In the genomic region with DNA sequence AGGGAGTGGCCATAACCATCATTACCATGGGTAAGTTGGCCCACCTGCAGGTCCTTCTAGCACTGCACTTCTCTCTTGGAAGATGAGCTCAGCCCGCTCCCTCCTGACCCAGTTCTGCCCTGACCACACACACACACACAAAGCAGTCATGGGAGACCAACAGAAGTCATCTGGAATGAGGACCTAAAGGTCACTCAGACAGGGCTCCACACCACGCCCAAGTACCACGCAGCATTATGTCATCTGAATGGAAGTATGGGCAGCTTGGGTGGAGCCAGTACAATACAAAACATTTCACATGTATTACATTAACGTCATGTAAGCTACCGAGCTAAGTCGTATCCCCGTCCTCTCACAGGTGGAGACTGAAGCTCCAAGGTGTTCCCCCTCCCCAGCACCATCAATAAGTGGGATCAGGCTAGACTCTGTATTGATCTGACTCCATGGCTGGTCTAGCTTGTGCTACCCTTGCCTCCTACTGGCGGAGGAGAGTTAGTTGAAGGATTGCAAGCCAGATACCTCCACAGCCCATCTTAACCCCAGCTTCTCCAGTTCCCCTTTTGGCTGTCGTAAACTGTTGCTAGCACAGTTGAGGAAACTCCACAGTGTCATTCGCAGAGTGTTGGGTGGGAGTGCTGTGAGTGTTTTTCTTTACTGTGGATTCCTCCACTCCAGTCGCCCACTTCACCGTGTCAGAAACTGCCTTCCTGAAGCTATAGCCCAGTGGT, we compare ENCODE assay signal across 11 mouse cellular contexts. TPM values are rescaled to one million over a fixed set of nuclear protein-coding genes. Genes with fewer than 3 reads are reported as not detected.
DNase-seq lines count a peak whose midpoint lies in the region; ATAC-seq and TF ChIP-seq lines count a peak whose summit lies in the region.
"Had no signal": no experiment of that assay in that cellular context is flagged by ENCODE, and none has a peak within 500 bp of the region (broad histone marks: within the 10 kb centered on the region; RNA-seq: fewer than 3 reads in every experiment).

No protein-coding gene starts in this region.

- no peaks in the 10 kb centered on the region for H3K27me3 ChIP-seq in heart, postnatal 0 days (ENCODE audit: control insufficient read depth, insufficient read depth, low read length)
- H3K27me3 ChIP-seq in limb, embryonic 10.5 days (ENCODE audit: low read depth, poor library complexity, severe bottlenecking), result no peaks in the 10 kb centered on the region

- H3K4me3 ChIP-seq in heart, postnatal 0 days (ENCODE audit: low read depth, low read length), result no peak overlapping the region
- no peak overlapping the region for H3K4me3 ChIP-seq in brown adipose tissue, adult 24 weeks (ENCODE audit: insufficient read depth, low read depth, low read length)
- H3K4me3 ChIP-seq in limb, embryonic 10.5 days, result no peak overlapping the region

- H3K4me2 ChIP-seq in heart, postnatal 0 days (ENCODE audit: low read depth, low read length), result no peak overlapping the region

- no peak for DNase-seq in heart, postnatal 0 days (ENCODE audit: low spot score)
- no peak for DNase-seq in heart, adult 8-10 months (ENCODE audit: low spot score)
- no peak for DNase-seq in limb, embryonic 10.5 days (ENCODE audit: low spot score)
- DNase-seq in urinary bladder, postnatal 14 days (ENCODE audit: low spot score), result no peak
- no peak for DNase-seq in left cerebral cortex, adult 18-20 months (ENCODE audit: low spot score in 2 of 2)
- DNase-seq: kidney, adult 11 months; right cerebral cortex, postnatal 25 days; thymus, adult 18-20 months had no signal

- TF ChIP-seq EP300 in heart, postnatal 0 days (IDR thresholded peaks at IDR 0.05; ENCODE audit: low read depth), result no peak

- no peak for ATAC-seq in heart, postnatal 0 days (ENCODE audit: insufficient read depth, low read depth)
- ATAC-seq in megakaryocyte progenitor cell, adult 5-6 weeks (replicated peaks; ENCODE audit: poor library complexity), result peak; percentile 60
- ATAC-seq: activated CD4-positive, CD25-positive, alpha-beta regulatory T cell, adult 4 months had no signal

- H3K9ac ChIP-seq in heart, postnatal 0 days (replicated peaks; ENCODE audit: low read depth, low read length), result no peak overlapping the region

- peak overlapping the region; percentile 83 for H3K27ac ChIP-seq in heart, postnatal 0 days (ENCODE audit: low read depth)
- peak overlapping the region; percentile 75 for H3K27ac ChIP-seq in brown adipose tissue, adult 24 weeks (replicated peaks; ENCODE audit: low read depth, low read length)
- peak overlapping the region; percentile 59 for H3K27ac ChIP-seq in limb, embryonic 10.5 days

- TF ChIP-seq CTCF in heart, postnatal 0 days (IDR thresholded peaks at IDR 0.05; ENCODE audit: low read depth), result no peak

- WGBS in heart, postnatal 0 days, result 92% methylated on average over 12 of the region's 12 CpGs
- WGBS in limb, embryonic 10.5 days, result 94% methylated on average over 12 of the region's 12 CpGs

- H3K36me3 ChIP-seq in heart, postnatal 0 days (replicated peaks; ENCODE audit: control insufficient read depth, insufficient read depth, low read length), result no peaks in the 10 kb centered on the region
- no peaks in the 10 kb centered on the region for H3K36me3 ChIP-seq in limb, embryonic 10.5 days

- peaks cover 72% of the 10 kb centered on the region for H3K4me1 ChIP-seq in heart, postnatal 0 days (ENCODE audit: control insufficient read depth, insufficient read depth)
- peaks cover 40% of the 10 kb centered on the region for H3K4me1 ChIP-seq in brown adipose tissue, adult 24 weeks (ENCODE audit: control insufficient read depth, insufficient read depth, insufficient read length, low read length)
- peaks cover 52% of the 10 kb centered on the region for H3K4me1 ChIP-seq in limb, embryonic 10.5 days

- no peaks in the 10 kb centered on the region for H3K9me3 ChIP-seq in heart, postnatal 0 days (replicated peaks; ENCODE audit: control insufficient read depth, low read length)
- H3K9me3 ChIP-seq in limb, embryonic 10.5 days (replicated peaks), result no peaks in the 10 kb centered on the region

RNA-seq across cellular contexts. Expression of a gene that starts 19.9 kb away (rescaled TPM):
- total RNA-seq in heart, postnatal 0 days (2014; rRNA removed; ENCODE audit: low replicate concordance), result 29.6 and 38.7 TPM in 2 replicates
- 21.9 and 24.8 TPM in 2 replicates for polyA plus RNA-seq in heart, postnatal 0 days (2015; fragmentation: Nextera tagmentation; extraction: Ambion mirVana)
- 10 to 100 TPM; 15.9 to 18.2 (median 16.5) TPM for total RNA-seq in heart, adult 8-10 months (2022)
- polyA plus RNA-seq in brown adipose tissue, adult 24 weeks (2012; ENCODE audit: insufficient read depth, insufficient read length, missing spikeins), result 8.4 and 9.0 TPM in 2 replicates
- 14.2 and 15.1 TPM in 2 replicates for polyA plus RNA-seq in limb, embryonic 10.5 days (2016; fragmentation: Nextera tagmentation; extraction: Ambion mirVana)
- total RNA-seq in megakaryocyte progenitor cell, adult 5-6 weeks (2015), result 11.2 and 13.4 TPM in 2 replicates
- total RNA-seq in megakaryocyte progenitor cell, adult 5-6 weeks (2017), result 11.9 and 12.3 TPM in 2 replicates
- total RNA-seq in left cerebral cortex, adult 18-20 months (2021), result 10 to 100 TPM; 12.0 to 12.2 TPM

RNA-seq across cellular contexts. Expression of a gene that starts 20.5 kb away (rescaled TPM):
- total RNA-seq in heart, postnatal 0 days (2014; rRNA removed; ENCODE audit: low replicate concordance), result 34.9 and 39.3 TPM in 2 replicates
- 11.5 and 13.1 TPM in 2 replicates for polyA plus RNA-seq in heart, postnatal 0 days (2015; fragmentation: Nextera tagmentation; extraction: Ambion mirVana)
- total RNA-seq in heart, adult 8-10 months (2022), result 10 to 100 TPM; 16.0 to 23.9 (median 20.6) TPM
- 8.6 and 9.6 TPM in 2 replicates for polyA plus RNA-seq in brown adipose tissue, adult 24 weeks (2012; ENCODE audit: insufficient read depth, insufficient read length, missing spikeins)
- 39.9 and 52.5 TPM in 2 replicates for polyA plus RNA-seq in limb, embryonic 10.5 days (2016; fragmentation: Nextera tagmentation; extraction: Ambion mirVana)
- 15.8 and 16.2 TPM in 2 replicates for total RNA-seq in megakaryocyte progenitor cell, adult 5-6 weeks (2015)
- total RNA-seq in megakaryocyte progenitor cell, adult 5-6 weeks (2017), result 25.2 and 43.2 TPM in 2 replicates
- 10 to 100 TPM; 30.9 to 32.3 TPM for total RNA-seq in left cerebral cortex, adult 18-20 months (2021)

RNA-seq across cellular contexts. Expression of a gene that starts 34.4 kb away (rescaled TPM):
- not detected in 2 replicates for total RNA-seq in heart, postnatal 0 days (2014; rRNA removed; ENCODE audit: low replicate concordance)
- 0.14 TPM in 2 replicates for polyA plus RNA-seq in heart, postnatal 0 days (2015; fragmentation: Nextera tagmentation; extraction: Ambion mirVana)
- total RNA-seq in heart, adult 8-10 months (2022), result under 1 TPM in 3 of 4 experiments, not detected in 1; 0.49 to 0.63 (median 0.53) TPM
- 2.1 and 3.2 TPM in 2 replicates for polyA plus RNA-seq in brown adipose tissue, adult 24 weeks (2012; ENCODE audit: insufficient read depth, insufficient read length, missing spikeins)
- not detected in 2 replicates for polyA plus RNA-seq in limb, embryonic 10.5 days (2016; fragmentation: Nextera tagmentation; extraction: Ambion mirVana)
- not detected in 2 replicates for total RNA-seq in megakaryocyte progenitor cell, adult 5-6 weeks (2015)
- not detected in 2 replicates for total RNA-seq in megakaryocyte progenitor cell, adult 5-6 weeks (2017)
- under 1 TPM; 0.30 to 0.44 TPM for total RNA-seq in left cerebral cortex, adult 18-20 months (2021)
- polyA plus RNA-seq: activated CD4-positive, CD25-positive, alpha-beta regulatory T cell, adult 4 months had no signal

RNA-seq across cellular contexts. Expression of a gene that starts 44.0 kb away (rescaled TPM):
- total RNA-seq in heart, postnatal 0 days (2014; rRNA removed; ENCODE audit: low replicate concordance), result 1.2 and 1.3 TPM in 2 replicates
- polyA plus RNA-seq in heart, postnatal 0 days (2015; fragmentation: Nextera tagmentation; extraction: Ambion mirVana), result 1.4 and 1.5 TPM in 2 replicates
- total RNA-seq in heart, adult 8-10 months (2022), result 1 to 10 TPM in 3 of 4 experiments, under 1 TPM in 1; 0.92 to 2.5 (median 1.5) TPM
- polyA plus RNA-seq in brown adipose tissue, adult 24 weeks (2012; ENCODE audit: insufficient read depth, insufficient read length, missing spikeins), result 3.3 and 5.7 TPM in 2 replicates
- polyA plus RNA-seq in limb, embryonic 10.5 days (2016; fragmentation: Nextera tagmentation; extraction: Ambion mirVana), result 1.1 and 1.3 TPM in 2 replicates
- total RNA-seq in megakaryocyte progenitor cell, adult 5-6 weeks (2015), result 0.20 TPM in 1 of 2 replicates, not detected in the other
- 0.24 and 0.33 TPM in 2 replicates for total RNA-seq in megakaryocyte progenitor cell, adult 5-6 weeks (2017)
- 1 to 10 TPM; 4.9 to 5.0 TPM for total RNA-seq in left cerebral cortex, adult 18-20 months (2021)
- polyA plus RNA-seq: activated CD4-positive, CD25-positive, alpha-beta regulatory T cell, adult 4 months had no signal

RNA-seq across cellular contexts. Expression of a gene that starts 50.6 kb away (rescaled TPM):
- 0.15 TPM in 1 of 2 replicates, not detected in the other for total RNA-seq in heart, postnatal 0 days (2014; rRNA removed; ENCODE audit: low replicate concordance)
- not detected in 2 replicates for polyA plus RNA-seq in heart, postnatal 0 days (2015; fragmentation: Nextera tagmentation; extraction: Ambion mirVana)
- total RNA-seq in heart, adult 8-10 months (2022), result under 1 TPM in 2 of 4 experiments, not detected in 2; 0.22 to 0.31 TPM
- not detected in 2 replicates for polyA plus RNA-seq in brown adipose tissue, adult 24 weeks (2012; ENCODE audit: insufficient read depth, insufficient read length, missing spikeins)
- 0.24 TPM in 1 of 2 replicates, not detected in the other for polyA plus RNA-seq in limb, embryonic 10.5 days (2016; fragmentation: Nextera tagmentation; extraction: Ambion mirVana)
- not detected in 2 replicates for total RNA-seq in megakaryocyte progenitor cell, adult 5-6 weeks (2015)
- total RNA-seq in megakaryocyte progenitor cell, adult 5-6 weeks (2017), result not detected in 2 replicates
- total RNA-seq in left cerebral cortex, adult 18-20 months (2021), result under 1 TPM; 0.53 to 0.73 TPM
- polyA plus RNA-seq: activated CD4-positive, CD25-positive, alpha-beta regulatory T cell, adult 4 months had no signal
